Comparison of ENCODE assay signal across 10 mouse cellular contexts in genomic region chr2:70629921-70630320, GRCm38 (mm10). TPM values are rescaled to one million over a fixed set of nuclear protein-coding genes. Genes with fewer than 3 reads are reported as not detected.
DNase-seq lines count a peak whose midpoint lies in the region; ATAC-seq and TF ChIP-seq lines count a peak whose summit lies in the region.
"Had no signal": no experiment of that assay in that cellular context is flagged by ENCODE, and none has a peak within 500 bp of the region (broad histone marks: within the 10 kb centered on the region; RNA-seq: fewer than 3 reads in every experiment).

No protein-coding gene starts in this region.

- H3K27me3 ChIP-seq in heart, embryonic 13.5 days (replicated peaks) = no peaks in the 10 kb centered on the region
- H3K27me3 ChIP-seq in heart, embryonic 10.5 days (ENCODE audit: insufficient read depth, poor library complexity, severe bottlenecking) = no peaks in the 10 kb centered on the region
- H3K27me3 ChIP-seq in lung, postnatal 0 days (replicated peaks; ENCODE audit: insufficient read depth, low read length) = no peaks in the 10 kb centered on the region
- H3K27me3 ChIP-seq in hindbrain, embryonic 14.5 days (ENCODE audit: control insufficient read depth, insufficient read depth, low read length) = no peaks in the 10 kb centered on the region
- H3K27me3 ChIP-seq in spleen, adult 2 months (ENCODE audit: control insufficient read depth, insufficient read depth, low read length) = no peaks in the 10 kb centered on the region
- H3K27me3 ChIP-seq: liver, embryonic 15.5 days had no signal

- peaks cover 14% of the 10 kb centered on the region for H3K4me1 ChIP-seq in heart, embryonic 13.5 days
- peaks cover 12% of the 10 kb centered on the region for H3K4me1 ChIP-seq in heart, embryonic 10.5 days
- H3K4me1 ChIP-seq in lung, postnatal 0 days (ENCODE audit: insufficient read depth, low read depth, low read length) = no peaks in the 10 kb centered on the region; the same call in 1 of the 2 replicates
- peaks cover 9% of the 10 kb centered on the region; the same call in 1 of the 2 replicates for H3K4me1 ChIP-seq in hindbrain, embryonic 14.5 days (replicated peaks; ENCODE audit: control insufficient read depth, insufficient read depth, low read length)
- peaks cover 19% of the 10 kb centered on the region; the same call in 1 of the 2 replicates for H3K4me1 ChIP-seq in spleen, adult 2 months (ENCODE audit: control insufficient read depth, insufficient read depth, insufficient read length)
- H3K4me1 ChIP-seq: liver, embryonic 15.5 days had no signal

- no peak for TF ChIP-seq EP300 in lung, postnatal 0 days (IDR thresholded peaks at IDR 0.05)

- no peak for TF ChIP-seq CTCF in lung, postnatal 0 days (IDR thresholded peaks at IDR 0.05)
- TF ChIP-seq CTCF in spleen, adult 2 months (IDR thresholded peaks at IDR 0.05; ENCODE audit: extremely low read depth, insufficient read depth, insufficient read length, insufficient replicate concordance) = no peak

- H3K4me2 ChIP-seq in heart, embryonic 13.5 days = peak overlapping the region; percentile 64
- peak overlapping the region; percentile 29 for H3K4me2 ChIP-seq in lung, postnatal 0 days (replicated peaks; ENCODE audit: low read depth, low read length)
- peak overlapping the region; percentile 43 for H3K4me2 ChIP-seq in hindbrain, embryonic 14.5 days (replicated peaks)
- H3K4me2 ChIP-seq: liver, embryonic 15.5 days had no signal

- 55% methylated on average over 3 of the region's 3 CpGs for WGBS in heart, embryonic 13.5 days
- WGBS in heart, embryonic 10.5 days = 70% methylated on average over 3 of the region's 3 CpGs
- 56% methylated on average over 3 of the region's 3 CpGs for WGBS in lung, postnatal 0 days
- 79% methylated on average over 3 of the region's 3 CpGs for WGBS in hindbrain, embryonic 14.5 days
- 65% methylated on average over 3 of the region's 3 CpGs for WGBS in spleen, adult 2 months

- no peaks in the 10 kb centered on the region for H3K9me3 ChIP-seq in heart, embryonic 13.5 days
- H3K9me3 ChIP-seq in heart, embryonic 10.5 days = no peaks in the 10 kb centered on the region
- H3K9me3 ChIP-seq in lung, postnatal 0 days (ENCODE audit: low read length) = no peaks in the 10 kb centered on the region
- no peaks in the 10 kb centered on the region for H3K9me3 ChIP-seq in hindbrain, embryonic 14.5 days (ENCODE audit: control insufficient read depth, low read length)
- H3K9me3 ChIP-seq: liver, embryonic 15.5 days had no signal

- peak overlapping the region; percentile 38 for H3K4me3 ChIP-seq in heart, embryonic 13.5 days
- H3K4me3 ChIP-seq in heart, embryonic 10.5 days = no peak overlapping the region
- H3K4me3 ChIP-seq in lung, postnatal 0 days (ENCODE audit: low read depth, low read length) = no peak overlapping the region
- H3K4me3 ChIP-seq in hindbrain, embryonic 14.5 days (replicated peaks; ENCODE audit: low read length) = no peak overlapping the region
- H3K4me3 ChIP-seq in spleen, adult 2 months (ENCODE audit: extremely low read depth, insufficient read depth, insufficient read length) = no peak overlapping the region
- H3K4me3 ChIP-seq: liver, embryonic 15.5 days had no signal

- ATAC-seq in heart, embryonic 13.5 days (ENCODE audit: extremely low read depth, insufficient number of reproducible peaks, low FRiP score, low TSS enrichment) = no peak
- ATAC-seq in lung, postnatal 0 days = no peak
- no peak for ATAC-seq in hindbrain, embryonic 14.5 days (ENCODE audit: low FRiP score)

- H3K36me3 ChIP-seq in heart, embryonic 13.5 days = no peaks in the 10 kb centered on the region
- H3K36me3 ChIP-seq in heart, embryonic 10.5 days = no peaks in the 10 kb centered on the region
- no peaks in the 10 kb centered on the region for H3K36me3 ChIP-seq in lung, postnatal 0 days (ENCODE audit: insufficient read depth, low read length)
- H3K36me3 ChIP-seq in hindbrain, embryonic 14.5 days (replicated peaks; ENCODE audit: control insufficient read depth, insufficient read depth) = no peaks in the 10 kb centered on the region
- no peaks in the 10 kb centered on the region for H3K36me3 ChIP-seq in spleen, adult 2 months (ENCODE audit: control insufficient read depth, insufficient read depth, low read length)
- H3K36me3 ChIP-seq: liver, embryonic 15.5 days had no signal

- DNase-seq in heart, embryonic 10.5 days (ENCODE audit: low spot score) = no peak
- no peak for DNase-seq in lung, postnatal 0 days (ENCODE audit: low spot score)
- DNase-seq in lung, postnatal 14 days = no peak
- no peak for DNase-seq in hindbrain, embryonic 14.5 days (ENCODE audit: low spot score)
- DNase-seq in spleen, adult 2 months (ENCODE audit: low read depth in 1 of 2, low spot score in 2 of 2) = peak in 1 of 2 experiments; percentile 65
- no peak for DNase-seq in thymus, postnatal 0 days (ENCODE audit: low spot score)
- no peak for DNase-seq in cerebellum, postnatal 10 days
- DNase-seq: cerebellum, adult 9-11 months had no signal

- no peak for TF ChIP-seq POLR2A in spleen, adult 2 months (IDR thresholded peaks at IDR 0.05; ENCODE audit: low read depth, low read length)

- H3K27ac ChIP-seq in heart, embryonic 13.5 days (replicated peaks) = no peak overlapping the region
- no peak overlapping the region for H3K27ac ChIP-seq in heart, embryonic 10.5 days
- no peak overlapping the region for H3K27ac ChIP-seq in lung, postnatal 0 days (ENCODE audit: low read length)
- H3K27ac ChIP-seq in hindbrain, embryonic 14.5 days = no peak overlapping the region
- peak overlapping the region; percentile 43 for H3K27ac ChIP-seq in spleen, adult 2 months (ENCODE audit: insufficient read depth, low read length)
- H3K27ac ChIP-seq: liver, embryonic 15.5 days had no signal

- H3K9ac ChIP-seq in heart, embryonic 13.5 days = no peak overlapping the region
- no peak overlapping the region for H3K9ac ChIP-seq in lung, postnatal 0 days (replicated peaks; ENCODE audit: low read depth)
- no peak overlapping the region for H3K9ac ChIP-seq in hindbrain, embryonic 14.5 days
- H3K9ac ChIP-seq: liver, embryonic 15.5 days had no signal

RNA-seq across cellular contexts. Expression of gene Gorasp2, which starts 31.5 kb away (rescaled TPM):
- polyA plus RNA-seq in heart, embryonic 13.5 days (2015; fragmentation: Nextera tagmentation; extraction: Ambion mirVana) = 145 and 147 TPM in 2 replicates
- polyA plus RNA-seq in heart, embryonic 10.5 days (2016; fragmentation: Nextera tagmentation; extraction: Ambion mirVana) = 198 and 205 TPM in 2 replicates
- 122 and 133 TPM in 2 replicates for polyA plus RNA-seq in lung, postnatal 0 days (2015; fragmentation: Nextera tagmentation; extraction: Ambion mirVana)
- polyA plus RNA-seq in hindbrain, embryonic 14.5 days (2014; fragmentation: Nextera tagmentation; extraction: Ambion mirVana) = 137 and 146 TPM in 2 replicates
- polyA plus RNA-seq in spleen, adult 2 months (2012; rRNA removed) = 59.2 and 67.3 TPM in 2 replicates
- 119 and 121 TPM in 2 replicates for polyA plus RNA-seq in thymus, postnatal 0 days (2015; fragmentation: Nextera tagmentation; extraction: Ambion mirVana)

RNA-seq across cellular contexts. Expression of gene Gm26558, which starts 32.0 kb away (rescaled TPM):
- polyA plus RNA-seq in heart, embryonic 13.5 days (2015; fragmentation: Nextera tagmentation; extraction: Ambion mirVana) = 2.0 and 2.3 TPM in 2 replicates
- 3.8 and 4.6 TPM in 2 replicates for polyA plus RNA-seq in heart, embryonic 10.5 days (2016; fragmentation: Nextera tagmentation; extraction: Ambion mirVana)
- 2.8 and 4.4 TPM in 2 replicates for polyA plus RNA-seq in lung, postnatal 0 days (2015; fragmentation: Nextera tagmentation; extraction: Ambion mirVana)
- 4.6 and 5.0 TPM in 2 replicates for polyA plus RNA-seq in hindbrain, embryonic 14.5 days (2014; fragmentation: Nextera tagmentation; extraction: Ambion mirVana)
- polyA plus RNA-seq in spleen, adult 2 months (2012; rRNA removed) = 0.19 and 0.68 TPM in 2 replicates
- polyA plus RNA-seq in thymus, postnatal 0 days (2015; fragmentation: Nextera tagmentation; extraction: Ambion mirVana) = 3.0 and 3.6 TPM in 2 replicates
